Mouse (Mus musculus): ENCODE data around the gene Susd5. TPM values are rescaled to one million over a fixed set of nuclear protein-coding genes. Genes with fewer than 3 reads are reported as not detected.

Susd5 gene
- 0.26 and 0.46 TPM in 2 replicates for polyA plus RNA-seq (2014; fragmentation: Nextera tagmentation; extraction: Ambion mirVana)

- DNase-seq (peak; percentile 33), ATAC-seq (ENCODE audit: insufficient read depth) (peak; percentile 78)
- H3K9me3 ChIP-seq (ENCODE audit: low read depth, low read length): no peaks in the 10 kb centered on the region
- H3K4me2 ChIP-seq: peak within 1 kb of the TSS; percentile 78
- H3K27ac ChIP-seq (ENCODE audit: low read depth): no peak within 1 kb of the TSS
- no peaks in the 10 kb centered on the region for H3K36me3 ChIP-seq (ENCODE audit: insufficient read depth)
- no peak for TF ChIP-seq CTCF (IDR thresholded peaks at IDR 0.05; ENCODE audit: low read depth)
- peak within 1 kb of the TSS; percentile 47 for H3K4me3 ChIP-seq (ENCODE audit: low read depth, low read length)
- no peaks in the 10 kb centered on the region for H3K4me1 ChIP-seq (ENCODE audit: insufficient read depth)
- WGBS: under 1% methylated on average over 59 of the region's 60 CpGs
- peak within 1 kb of the TSS; percentile 29; the same call in 1 of the 2 replicates for H3K9ac ChIP-seq
- H3K27me3 ChIP-seq (ENCODE audit: insufficient read depth, low read length): peaks cover 26% of the 10 kb centered on the region
Observed at GRCm38 (mm10) chr9:114057090-114057796, at the start of gene Susd5. Susd5 (plus strand) TSS chr9:114057140.

DNA sequence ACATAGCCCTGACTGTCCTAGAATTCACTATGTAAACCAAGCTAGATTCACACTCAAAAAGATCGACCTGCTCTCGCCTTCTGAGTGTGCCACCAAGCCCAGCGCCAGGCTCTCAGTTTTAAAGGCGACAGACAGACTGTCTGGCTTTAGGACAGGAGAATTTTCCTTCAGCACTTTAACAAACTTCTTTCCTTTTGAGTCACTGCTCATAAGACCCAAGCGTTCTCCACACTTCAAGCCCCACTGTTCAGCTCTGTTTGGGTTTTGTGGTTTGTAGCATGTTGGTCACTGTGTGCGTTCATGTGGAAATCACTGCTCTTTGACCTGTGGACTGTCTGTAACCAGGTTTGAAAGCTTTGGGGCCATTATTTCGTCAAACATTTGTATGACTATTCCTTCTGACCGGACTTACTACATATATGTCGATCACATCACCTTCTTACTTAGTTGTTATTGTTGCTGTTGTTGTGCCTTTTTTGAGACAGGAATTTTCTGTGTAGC is 49.0 kb upstream of the Susd5 start:
- WGBS: 87% methylated on average over 9 of the region's 9 CpGs
- Histone ChIP-seq H3K27me3 (ENCODE audit: insufficient read depth, low read length) (no peaks in the 10 kb centered on the region), H3K4me3 (ENCODE audit: low read depth, low read length) (no peak overlapping the region), H3K4me1 (ENCODE audit: insufficient read depth) (no peaks in the 10 kb centered on the region), H3K27ac (ENCODE audit: low read depth) (no peak overlapping the region), H3K4me2 (no peak overlapping the region), H3K36me3 (ENCODE audit: insufficient read depth) (no peaks in the 10 kb centered on the region), H3K9me3 (ENCODE audit: low read depth, low read length) (no peaks in the 10 kb centered on the region), H3K9ac (no peak overlapping the region)
- TF ChIP-seq CTCF (IDR thresholded peaks at IDR 0.05; ENCODE audit: low read depth): no peak
- no peak for DNase-seq
- no peak for ATAC-seq (ENCODE audit: insufficient read depth)

- Histone ChIP-seq H3K9me3 (ENCODE audit: low read depth, low read length) (no peaks in the 10 kb centered on the region), H3K4me1 (ENCODE audit: insufficient read depth) (no peaks in the 10 kb centered on the region), H3K36me3 (ENCODE audit: insufficient read depth) (no peaks in the 10 kb centered on the region), H3K4me2 (no peak overlapping the region), H3K4me3 (ENCODE audit: low read depth, low read length) (no peak overlapping the region), H3K9ac (no peak overlapping the region), H3K27me3 (ENCODE audit: insufficient read depth, low read length) (no peaks in the 10 kb centered on the region), H3K27ac (ENCODE audit: low read depth) (no peak overlapping the region)
- DNase-seq (peak; percentile 34), ATAC-seq (ENCODE audit: insufficient read depth) (no peak)
- 48% methylated on average over 5 of the region's 5 CpGs for WGBS
- no peak for TF ChIP-seq CTCF (IDR thresholded peaks at IDR 0.05; ENCODE audit: low read depth)
Observed at GRCm38 (mm10) chr9:114009526-114009925, 47.4 kb upstream of the Susd5 start.

- no peak for TF ChIP-seq CTCF (IDR thresholded peaks at IDR 0.05; ENCODE audit: low read depth)
- Histone ChIP-seq H3K4me1 (ENCODE audit: insufficient read depth) (no peaks in the 10 kb centered on the region), H3K27ac (ENCODE audit: low read depth) (no peak overlapping the region), H3K9me3 (ENCODE audit: low read depth, low read length) (no peaks in the 10 kb centered on the region), H3K4me2 (no peak overlapping the region), H3K4me3 (ENCODE audit: low read depth, low read length) (no peak overlapping the region), H3K9ac (no peak overlapping the region), H3K27me3 (ENCODE audit: insufficient read depth, low read length) (no peaks in the 10 kb centered on the region), H3K36me3 (ENCODE audit: insufficient read depth) (no peaks in the 10 kb centered on the region)
- WGBS: 61% methylated on average over 18 of the region's 18 CpGs
- DNase-seq (no peak), ATAC-seq (ENCODE audit: insufficient read depth) (no peak)
Observed at GRCm38 (mm10) chr9:114011203-114011602, 45.7 kb upstream of the Susd5 start.

DNA sequence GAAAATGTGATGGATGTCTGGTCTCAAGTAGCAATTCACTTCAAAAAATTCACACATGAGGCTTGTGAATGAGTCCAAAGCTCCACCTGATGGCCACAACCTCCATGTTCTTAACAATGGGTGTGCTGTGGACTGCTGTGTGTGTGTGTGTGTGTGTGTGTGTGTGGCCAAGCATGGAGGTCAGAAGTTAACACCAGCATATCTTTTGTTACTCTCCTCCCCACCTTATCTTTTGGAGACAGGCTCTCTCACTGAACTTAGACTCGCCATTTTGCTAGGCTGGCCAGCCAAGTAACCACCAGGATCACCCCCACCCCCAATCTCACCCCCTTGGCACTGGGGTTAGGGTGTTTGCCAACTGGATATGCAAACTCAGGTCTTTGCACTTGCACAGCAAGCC is 42.9 kb upstream of the Susd5 start:
- no peaks in the 10 kb centered on the region for H3K4me1 ChIP-seq (ENCODE audit: insufficient read depth)
- no peaks in the 10 kb centered on the region for H3K27me3 ChIP-seq (ENCODE audit: insufficient read depth, low read length)
- H3K9ac ChIP-seq: no peak overlapping the region
- H3K27ac ChIP-seq (ENCODE audit: low read depth): no peak overlapping the region
- ATAC-seq (ENCODE audit: insufficient read depth): no peak
- no peak overlapping the region for H3K4me3 ChIP-seq (ENCODE audit: low read depth, low read length)
- no peak for DNase-seq
- H3K9me3 ChIP-seq (ENCODE audit: low read depth, low read length): no peaks in the 10 kb centered on the region
- no peaks in the 10 kb centered on the region for H3K36me3 ChIP-seq (ENCODE audit: insufficient read depth)
- no peak for TF ChIP-seq CTCF (IDR thresholded peaks at IDR 0.05; ENCODE audit: low read depth)
- H3K4me2 ChIP-seq: no peak overlapping the region
- WGBS: 78% methylated on average over 1 of the region's 1 CpGs

- DNase-seq: no peak
- Histone ChIP-seq H3K27ac (ENCODE audit: low read depth) (no peak overlapping the region), H3K36me3 (ENCODE audit: insufficient read depth) (no peaks in the 10 kb centered on the region), H3K4me2 (no peak overlapping the region), H3K4me1 (ENCODE audit: insufficient read depth) (no peaks in the 10 kb centered on the region), H3K9ac (no peak overlapping the region), H3K4me3 (ENCODE audit: low read depth, low read length) (no peak overlapping the region), H3K9me3 (ENCODE audit: low read depth, low read length) (no peaks in the 10 kb centered on the region), H3K27me3 (ENCODE audit: insufficient read depth, low read length) (no peaks in the 10 kb centered on the region)
- TF ChIP-seq CTCF (IDR thresholded peaks at IDR 0.05; ENCODE audit: low read depth): peak; percentile 41
- ATAC-seq (ENCODE audit: insufficient read depth): no peak
- WGBS: 87% methylated on average over 4 of the region's 4 CpGs
Observed at GRCm38 (mm10) chr9:114015724-114016123, 41.2 kb upstream of the Susd5 start.

DNA sequence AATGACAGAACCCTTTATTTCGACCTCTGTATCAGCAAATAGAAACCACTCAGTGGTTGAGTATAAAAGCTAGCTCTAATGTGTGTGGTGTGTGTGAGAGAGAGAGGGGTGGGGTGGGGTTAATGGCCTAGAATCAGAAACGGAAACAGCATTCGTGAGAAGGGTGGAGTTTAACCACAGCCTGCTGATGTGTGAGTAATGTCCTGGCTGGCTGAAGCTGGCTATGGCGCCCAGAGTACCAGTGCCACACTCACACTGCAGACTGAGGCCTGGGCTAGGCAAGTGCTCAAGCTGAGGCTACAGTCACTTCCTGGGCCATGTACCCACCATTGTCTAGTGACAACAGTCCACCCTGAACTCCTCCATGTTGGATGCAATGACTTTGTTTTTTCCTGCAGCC is 40.5 kb upstream of the Susd5 start:
- 71% methylated on average over 4 of the region's 4 CpGs for WGBS
- ATAC-seq (ENCODE audit: insufficient read depth): no peak

More for the DNA sequence above, 40.5 kb upstream of the Susd5 start:
- Histone ChIP-seq H3K9ac (no peak overlapping the region), H3K36me3 (ENCODE audit: insufficient read depth) (no peaks in the 10 kb centered on the region), H3K27ac (ENCODE audit: low read depth) (no peak overlapping the region), H3K27me3 (ENCODE audit: insufficient read depth, low read length) (no peaks in the 10 kb centered on the region), H3K4me2 (no peak overlapping the region), H3K4me1 (ENCODE audit: insufficient read depth) (no peaks in the 10 kb centered on the region), H3K9me3 (ENCODE audit: low read depth, low read length) (no peaks in the 10 kb centered on the region), H3K4me3 (ENCODE audit: low read depth, low read length) (no peak overlapping the region)
- TF ChIP-seq CTCF (IDR thresholded peaks at IDR 0.05; ENCODE audit: low read depth): no peak
- no peak for DNase-seq
